Mouse (Mus musculus) layer of hippocampus, postnatal 14 days (tissue): Measurements from ENCODE around the gene Os9. TPM values are rescaled to one million over a fixed set of nuclear protein-coding genes. Genes with fewer than 3 reads are reported as not detected.
"Not testable (repeated sequence)": the region's sequence is repeated elsewhere in the genome, so short reads cannot be mapped to it uniquely, and the experiment has no call there.

Source experiments
- DNase-seq, 2 experiments: peaks; one replicate each; pipeline ENCODE4 v3.0.0; 2021 to 2022; ENCODE audit warnings: low spot score in 2 of 2, mixed read lengths in 1 of 2
- total RNA-seq, 2 experiments: library from RNA; stranded (reverse); gene quantifications; 2 replicates each; pipeline ENCODE4 v1.2.3; 2021

Gene Os9
- total RNA-seq, 2 experiments from 2014 or later = 100 to 103 TPM

GRCm38 (mm10) chr10:127150471-127150872 is 29.5 kb upstream of the Os9 start:
- no peak for DNase-seq

- no peak for DNase-seq
These were observed 26.2 kb upstream of the Os9 start for GRCm38 (mm10) chr10:127147135-127147534.

DNA sequence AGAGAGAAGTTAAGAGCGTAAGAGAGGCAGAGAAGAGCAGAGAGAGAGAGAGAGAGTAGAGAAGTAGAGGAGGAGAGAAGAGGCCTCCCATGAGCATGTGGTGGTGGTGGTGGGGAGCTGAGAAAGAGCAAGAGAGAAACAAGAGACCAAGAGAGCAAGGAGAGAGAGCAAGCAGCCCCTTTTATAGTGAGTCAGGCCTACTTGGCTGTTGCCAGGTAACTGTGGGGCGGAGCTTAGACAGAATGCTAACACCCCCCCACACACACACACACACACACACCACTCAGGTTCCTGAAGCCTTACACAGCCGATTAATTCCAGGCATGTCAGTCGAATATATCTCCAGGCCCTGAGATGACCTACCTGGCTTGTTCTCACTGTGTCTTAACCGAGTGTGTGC is 24.4 kb upstream of the Os9 start:
- DNase-seq = no peak

- DNase-seq = no peak
These were observed 23.6 kb upstream of the Os9 start for GRCm38 (mm10) chr10:127144536-127144935.

GRCm38 (mm10) chr10:127143228-127143627 is 22.3 kb upstream of the Os9 start:
- DNase-seq = no peak

DNA sequence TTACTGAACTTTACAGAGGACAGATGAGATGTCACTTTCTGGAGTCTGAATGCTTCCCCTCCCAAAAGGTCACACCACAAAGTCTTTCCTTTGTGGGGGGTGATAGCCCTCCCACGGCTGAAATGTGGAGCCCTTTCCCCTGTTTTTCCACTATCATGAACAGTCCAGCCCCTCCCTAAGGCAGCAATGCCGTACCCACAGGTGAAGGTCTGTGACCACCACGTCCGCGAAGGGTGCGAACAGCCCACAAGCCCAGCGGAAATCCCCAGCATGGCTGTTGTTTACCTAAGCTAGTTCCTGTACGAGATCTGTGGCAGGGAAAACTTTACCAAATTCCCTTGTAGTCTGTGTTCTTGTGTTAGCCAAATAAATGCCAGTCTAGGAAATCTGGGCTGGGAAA is 20.6 kb upstream of the Os9 start:
- DNase-seq = no peak

DNA sequence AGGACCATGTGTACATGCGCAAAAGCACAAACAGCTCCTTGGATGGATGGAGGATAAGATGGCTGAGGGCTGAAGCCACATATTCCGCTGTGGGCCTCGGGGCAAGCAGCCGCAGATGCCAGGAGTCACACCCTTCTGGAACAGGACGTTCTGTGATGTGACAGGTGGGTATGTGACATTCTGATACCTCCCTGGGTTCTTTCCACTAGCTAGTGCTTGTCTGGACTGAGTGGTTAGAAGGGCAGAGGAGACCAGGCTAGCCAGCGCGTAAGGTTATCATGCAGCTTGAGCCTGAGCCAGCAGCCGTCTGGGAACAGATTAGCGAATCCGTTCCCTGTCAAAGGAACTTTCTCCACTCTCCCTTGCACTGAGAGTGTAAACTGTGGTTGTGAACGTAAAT is 20.0 kb upstream of the Os9 start:
- no peak for DNase-seq

DNA sequence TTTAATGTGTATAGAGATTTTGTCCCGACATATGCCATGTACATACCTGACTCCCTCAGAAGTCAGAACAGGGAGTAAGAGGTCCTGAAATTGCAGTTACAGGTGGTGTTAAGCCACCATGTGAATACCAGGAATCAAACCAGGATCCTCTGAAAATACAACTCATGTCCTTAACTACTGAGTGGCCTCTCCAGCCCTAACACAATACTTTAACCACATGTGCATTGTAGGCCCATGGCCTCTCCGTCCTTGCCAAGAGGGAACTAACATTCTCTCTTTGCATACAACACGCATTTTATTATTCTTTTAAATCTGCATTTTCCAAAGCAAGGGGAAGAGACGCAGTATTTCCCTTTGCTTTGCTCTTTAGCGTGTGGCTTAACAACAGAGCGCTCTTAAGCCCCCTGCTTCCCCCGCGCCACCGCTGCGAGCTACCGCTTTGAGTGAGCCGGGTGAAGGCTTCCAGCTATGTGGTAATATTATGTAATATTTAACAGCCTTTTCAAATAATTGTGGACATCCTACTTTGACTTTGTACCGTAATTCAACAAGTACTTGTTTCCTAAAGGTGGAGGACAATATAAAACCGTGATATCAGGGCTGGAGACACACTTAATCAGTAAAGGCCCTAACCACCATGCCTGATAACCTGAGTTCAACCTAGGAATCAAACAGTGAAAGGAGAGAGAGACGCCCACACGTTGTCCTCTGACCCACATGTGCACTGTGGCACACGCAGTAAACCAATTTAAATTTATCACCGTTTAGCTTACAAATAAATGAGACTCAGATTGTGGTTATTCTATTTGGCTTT is 17.6 kb upstream of the Os9 start:
- DNase-seq = no peak

DNA sequence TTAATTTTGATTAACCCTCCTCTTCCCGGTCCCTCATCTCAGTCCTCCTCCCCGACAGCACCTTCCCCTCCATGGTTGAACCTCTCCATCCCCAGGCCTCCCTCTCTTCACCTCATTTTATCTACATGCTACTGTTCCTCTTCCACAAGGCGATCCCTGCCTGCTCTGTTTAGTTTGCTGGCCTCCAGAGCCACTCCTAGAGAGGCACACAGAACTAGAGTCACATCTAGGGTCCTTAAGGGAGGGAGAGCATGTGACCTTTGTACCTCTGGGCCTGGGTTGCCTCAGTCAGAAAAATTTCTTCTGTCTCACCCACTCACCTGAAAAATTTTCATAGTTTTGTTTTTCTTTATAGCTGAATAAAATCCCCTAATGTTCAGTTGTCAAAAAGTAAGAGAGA is 17.0 kb upstream of the Os9 start:
- DNase-seq = no peak

DNA sequence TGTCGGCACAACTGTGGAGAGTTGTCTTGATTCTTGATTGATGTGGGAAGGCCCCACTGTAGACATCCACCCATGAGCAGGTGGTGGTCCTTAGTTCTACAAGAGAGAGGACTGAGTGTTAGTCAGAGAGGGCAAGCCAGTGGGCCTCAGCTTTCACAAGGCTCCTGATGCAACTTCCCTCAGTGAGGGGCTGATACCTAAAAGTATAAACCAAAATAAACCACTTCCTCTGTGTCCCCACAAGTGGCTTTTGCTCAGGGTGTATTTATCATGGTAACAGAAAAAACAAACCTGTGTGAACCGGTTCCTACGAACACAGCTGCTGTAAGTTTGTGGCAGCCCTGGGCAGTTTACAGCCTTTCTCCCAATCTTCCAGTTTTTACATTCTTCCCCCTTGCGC is 15.6 kb upstream of the Os9 start:
- DNase-seq = no peak

GRCm38 (mm10) chr10:127135118-127135836 is 14.3 kb upstream of the Os9 start:
- no peak for DNase-seq

- not testable (repeated sequence) for DNase-seq
These were observed 13.6 kb upstream of the Os9 start for GRCm38 (mm10) chr10:127134394-127135035.

DNA sequence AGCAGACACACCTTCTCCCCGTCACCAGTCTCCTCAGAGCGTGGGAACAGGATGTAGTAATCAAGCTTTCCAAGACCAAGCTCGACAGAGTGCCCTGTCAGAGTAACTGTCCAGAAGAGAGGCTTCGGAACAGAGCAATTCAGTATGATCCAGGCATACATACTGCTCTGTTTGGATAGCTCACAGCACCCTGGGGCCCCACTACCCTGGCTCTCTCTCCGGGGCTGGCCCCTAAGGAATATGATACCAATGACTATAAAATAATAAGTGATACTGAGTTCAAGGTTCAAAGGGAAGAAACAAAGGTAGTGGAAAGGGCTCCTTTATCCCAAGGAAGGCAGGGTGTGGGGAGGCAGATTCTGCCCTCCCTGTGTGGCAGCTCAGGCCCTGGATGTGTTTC is 11.5 kb upstream of the Os9 start:
- no peak for DNase-seq

- DNase-seq = no peak
These were observed 8.5 kb upstream of the Os9 start for GRCm38 (mm10) chr10:127129431-127129830.

GRCm38 (mm10) chr10:127127711-127128279 is 6.9 kb upstream of the Os9 start:
- no peak for DNase-seq

- DNase-seq = no peak
These were observed 5.6 kb upstream of the Os9 start for GRCm38 (mm10) chr10:127126579-127126978.

DNA sequence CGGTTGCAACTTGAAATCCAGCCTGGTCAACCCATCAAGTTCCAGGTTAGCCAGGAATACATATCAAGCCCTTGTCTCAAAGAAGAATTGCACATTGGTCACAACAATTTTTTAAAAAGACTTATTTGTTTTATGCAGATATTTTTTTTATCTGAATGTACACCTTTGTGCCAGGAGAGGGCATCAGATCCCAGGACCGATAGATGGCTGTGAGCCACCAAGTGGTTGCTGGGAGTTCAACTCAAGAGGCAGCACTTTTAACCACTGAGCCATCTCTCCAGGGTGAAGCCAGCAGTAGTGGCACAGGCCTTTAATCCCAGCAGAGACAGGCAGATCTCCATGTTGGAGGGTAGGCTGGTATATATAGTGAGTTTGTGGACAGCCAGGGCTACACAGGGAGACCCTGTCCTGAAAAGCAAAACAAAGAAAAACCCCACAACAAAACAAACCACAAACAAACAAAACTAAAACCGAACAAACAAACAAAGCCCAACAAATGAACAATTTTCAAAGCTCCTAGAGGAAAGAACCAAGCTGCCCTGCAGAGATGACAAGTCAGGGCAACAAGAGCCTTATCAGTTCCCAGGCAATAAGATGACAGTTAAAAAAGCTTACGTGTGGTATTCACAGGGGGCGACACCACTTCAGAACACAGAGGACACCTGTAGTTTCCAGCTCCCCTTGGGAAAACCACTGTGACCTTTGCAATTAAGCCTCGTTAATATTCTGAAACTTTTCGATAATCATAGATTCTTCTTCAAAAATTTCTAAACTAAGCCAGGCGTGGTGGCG is 4.5 kb upstream of the Os9 start:
- no peak for DNase-seq

DNA sequence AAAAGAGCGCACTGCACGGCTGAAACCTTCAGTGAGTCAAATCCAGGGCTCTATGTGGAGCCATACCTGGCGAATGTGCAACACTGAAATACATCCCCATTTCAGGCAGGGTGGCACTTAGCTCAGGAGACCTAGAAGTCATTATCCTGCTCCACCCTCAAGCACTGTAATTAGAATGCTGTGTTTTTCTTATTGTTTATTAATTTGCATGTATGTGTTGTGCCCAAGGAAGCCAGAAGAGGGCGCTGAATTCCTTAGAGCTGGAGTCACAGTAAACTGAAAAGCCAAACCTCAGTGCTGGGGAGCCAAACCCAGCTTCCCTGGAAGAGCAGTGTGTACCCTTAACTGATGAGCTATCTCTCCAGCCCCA is 2.5 kb upstream of the Os9 start:
- DNase-seq = peak; percentile 66 to 84

GRCm38 (mm10) chr10:127122784-127123435 is 2.0 kb upstream of the Os9 start:
- DNase-seq = no peak

GRCm38 (mm10) chr10:127122018-127122417 is 1.1 kb upstream of the Os9 start:
- DNase-seq = no peak
